Mouse (Mus musculus) embryo, embryonic 11.5 days (tissue): ENCODE results near the gene Cd300ld3.

Source experiments
- DNase-seq: peaks from one replicate; pipeline ENCODE4 v3.0.0-alpha.2; 2012; ENCODE audit warnings: low read depth, low spot score

Cd300ld3 gene

DNA sequence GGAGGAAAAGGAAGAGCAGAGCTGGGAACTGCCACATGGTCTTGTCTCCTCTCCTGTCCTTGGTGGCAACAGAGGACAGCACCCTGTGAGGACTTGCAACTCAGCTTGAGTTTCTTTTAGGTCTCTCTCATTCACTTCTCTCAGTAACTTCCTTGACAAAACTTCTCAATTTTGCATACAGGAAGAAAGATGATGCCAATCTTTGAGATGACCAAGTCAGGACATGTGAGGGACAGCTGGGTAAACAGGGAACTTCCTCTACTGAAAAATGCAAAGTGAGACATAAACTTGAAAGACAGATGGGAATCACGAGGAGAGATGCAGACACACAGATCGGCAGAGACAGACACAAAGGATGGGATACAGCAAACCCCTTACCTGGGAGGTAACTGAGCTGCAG lies at the start of gene Cd300ld3:
TSS of gene Cd300ld3 (minus strand) at position 151 of the 400 bp plus-strand sequence.
- DNase-seq, result no peak

GRCm38 (mm10) chr11:115092140-115092539 lies 43.9 kb upstream of the Cd300ld3 start:
- no peak for DNase-seq

DNA sequence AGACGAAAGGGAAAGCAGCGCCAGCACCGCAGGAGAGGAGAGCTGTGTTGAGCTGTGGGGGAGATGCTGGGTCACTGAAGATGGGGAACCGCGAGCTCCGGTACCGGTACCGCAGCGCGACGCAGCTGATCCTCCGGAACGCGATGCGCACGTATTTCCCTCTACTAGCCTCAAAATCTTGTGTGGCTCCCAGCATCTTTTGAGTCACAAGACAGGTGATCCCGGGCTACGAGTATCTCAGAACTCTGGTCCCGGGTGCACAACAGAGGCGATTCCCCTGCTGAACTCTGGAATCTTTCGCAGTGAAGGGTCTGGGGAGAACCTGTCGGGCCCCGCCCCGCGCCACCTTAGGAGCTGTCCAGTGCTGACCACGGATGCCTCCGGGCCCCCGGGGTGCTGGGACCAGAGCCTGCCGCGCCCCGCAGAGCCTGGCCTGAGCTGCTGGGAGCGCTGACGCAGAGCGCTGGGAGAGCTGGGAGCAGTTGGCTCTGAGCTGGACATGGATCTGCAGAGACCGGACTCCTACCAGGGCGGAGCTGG lies 43.2 kb upstream of the Cd300ld3 start, which contains the start of gene Rab37:
TSS of gene Rab37 (plus strand) at position 70 of the 540 bp plus-strand sequence.
- DNase-seq, result no peak

GRCm38 (mm10) chr11:115089853-115090252 lies 41.6 kb upstream of the Cd300ld3 start:
- DNase-seq, result no peak

- DNase-seq, result no peak
These were observed 38.0 kb upstream of the Cd300ld3 start for GRCm38 (mm10) chr11:115086213-115086612.

GRCm38 (mm10) chr11:115085064-115085463 lies 36.9 kb upstream of the Cd300ld3 start:
- no peak for DNase-seq

- DNase-seq, result no peak
These were observed 36.4 kb upstream of the Cd300ld3 start for GRCm38 (mm10) chr11:115084595-115084994.

GRCm38 (mm10) chr11:115083376-115084139 lies 35.3 kb upstream of the Cd300ld3 start:
- DNase-seq, result peak; percentile 76

- DNase-seq, result no peak
These were observed 34.0 kb upstream of the Cd300ld3 start for GRCm38 (mm10) chr11:115082196-115082595.

DNA sequence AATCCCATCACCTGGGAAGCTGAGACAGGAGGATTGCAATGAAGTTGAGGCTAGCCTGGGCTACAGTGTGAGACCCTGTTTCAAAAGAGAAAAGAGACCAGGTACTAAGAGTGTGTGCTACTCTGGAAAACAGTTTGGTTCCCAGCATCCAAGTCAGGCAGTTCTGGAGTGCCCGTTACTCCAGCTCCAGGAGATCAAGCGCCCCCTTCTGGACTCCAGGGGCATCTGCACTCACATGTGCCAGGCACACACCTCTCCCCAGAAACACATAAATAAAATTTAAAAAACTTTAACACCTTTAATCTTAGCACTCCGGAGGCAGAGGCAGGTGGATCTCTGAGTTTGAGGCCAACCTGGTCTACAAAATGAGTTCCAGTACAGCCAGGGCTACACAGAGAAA lies 33.2 kb upstream of the Cd300ld3 start:
- DNase-seq, result no peak

DNA sequence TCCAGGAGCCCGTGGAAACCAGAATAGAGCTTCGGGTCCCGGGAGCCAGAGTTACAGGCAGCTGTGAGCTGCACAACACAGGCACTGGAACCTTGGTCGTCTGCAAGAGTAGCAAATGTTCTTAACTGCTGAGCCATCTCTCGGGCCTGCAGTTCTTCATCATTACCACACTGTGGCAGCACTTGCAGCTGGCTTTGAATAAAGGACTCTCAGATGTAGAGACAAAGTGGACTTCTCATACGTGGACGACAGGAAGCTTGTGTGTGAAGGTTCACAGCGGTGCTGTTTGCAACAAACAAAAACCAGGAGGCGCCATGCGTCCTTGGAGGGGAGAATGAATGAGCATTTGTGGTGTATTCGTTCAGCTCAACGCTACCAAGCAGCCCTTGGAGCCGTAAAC lies 32.7 kb upstream of the Cd300ld3 start:
- DNase-seq, result peak; percentile 61

DNA sequence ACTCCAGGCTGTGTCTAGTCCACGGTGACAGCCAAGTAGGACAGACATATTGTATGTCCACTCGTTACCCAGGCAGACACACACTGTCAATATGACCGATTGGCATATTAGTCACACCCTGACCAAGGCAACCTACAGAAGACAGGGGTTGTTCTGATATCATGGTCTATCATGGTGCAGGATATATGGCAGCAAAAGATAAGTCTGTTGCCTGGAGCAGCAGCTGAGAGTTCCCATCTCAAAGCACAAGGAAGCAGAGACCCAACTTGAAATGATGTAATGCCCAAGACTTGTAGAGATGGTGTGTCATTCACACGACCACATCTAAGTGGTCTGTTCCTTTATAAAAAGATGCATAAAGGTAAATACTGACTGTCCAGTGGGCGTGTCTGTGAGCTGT lies 30.5 kb upstream of the Cd300ld3 start:
- DNase-seq, result no peak

DNA sequence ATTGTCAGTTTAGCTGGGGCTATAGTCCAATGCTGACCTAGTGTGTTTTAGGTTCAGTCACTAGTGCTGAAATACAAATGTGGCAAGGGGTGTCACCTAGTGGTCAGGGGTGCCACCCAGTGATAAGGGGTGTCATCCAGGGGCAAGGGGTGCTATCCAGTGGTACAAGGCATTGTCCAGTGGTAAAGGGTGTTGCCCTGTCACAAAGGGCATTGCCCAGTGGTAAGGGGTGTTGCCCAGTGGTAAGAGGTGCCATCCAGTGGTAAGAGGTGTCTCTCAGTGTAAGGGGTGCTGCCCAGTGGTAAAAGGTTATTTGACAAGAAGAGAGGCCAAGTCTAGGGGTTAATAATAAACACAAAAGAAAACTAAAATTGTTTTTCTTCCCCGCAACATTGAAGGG lies 29.2 kb upstream of the Cd300ld3 start:
- DNase-seq, result no peak

GRCm38 (mm10) chr11:115075859-115076258 lies 27.6 kb upstream of the Cd300ld3 start:
- DNase-seq, result no peak

GRCm38 (mm10) chr11:115075407-115075806 lies 27.2 kb upstream of the Cd300ld3 start:
- no peak for DNase-seq

DNA sequence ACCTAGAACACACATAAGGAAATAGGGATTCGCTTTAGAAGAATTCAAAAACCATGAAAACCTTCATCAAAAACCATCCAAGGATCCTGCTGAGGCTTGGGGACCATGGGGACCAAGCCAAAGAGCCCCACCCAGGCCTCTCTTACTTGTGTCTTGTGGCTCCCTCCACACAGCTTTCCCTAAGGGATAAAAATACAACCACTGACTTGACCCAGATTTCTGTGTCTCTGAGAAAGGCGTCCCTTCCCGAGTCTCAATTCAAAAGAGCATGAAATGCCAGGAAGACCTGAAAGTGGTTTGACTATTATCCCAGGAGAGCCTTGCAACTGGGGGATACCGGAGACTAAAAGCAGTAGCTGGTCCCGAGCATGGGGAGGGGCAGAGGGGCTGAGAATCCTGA lies 24.8 kb upstream of the Cd300ld3 start:
- DNase-seq, result no peak

DNA sequence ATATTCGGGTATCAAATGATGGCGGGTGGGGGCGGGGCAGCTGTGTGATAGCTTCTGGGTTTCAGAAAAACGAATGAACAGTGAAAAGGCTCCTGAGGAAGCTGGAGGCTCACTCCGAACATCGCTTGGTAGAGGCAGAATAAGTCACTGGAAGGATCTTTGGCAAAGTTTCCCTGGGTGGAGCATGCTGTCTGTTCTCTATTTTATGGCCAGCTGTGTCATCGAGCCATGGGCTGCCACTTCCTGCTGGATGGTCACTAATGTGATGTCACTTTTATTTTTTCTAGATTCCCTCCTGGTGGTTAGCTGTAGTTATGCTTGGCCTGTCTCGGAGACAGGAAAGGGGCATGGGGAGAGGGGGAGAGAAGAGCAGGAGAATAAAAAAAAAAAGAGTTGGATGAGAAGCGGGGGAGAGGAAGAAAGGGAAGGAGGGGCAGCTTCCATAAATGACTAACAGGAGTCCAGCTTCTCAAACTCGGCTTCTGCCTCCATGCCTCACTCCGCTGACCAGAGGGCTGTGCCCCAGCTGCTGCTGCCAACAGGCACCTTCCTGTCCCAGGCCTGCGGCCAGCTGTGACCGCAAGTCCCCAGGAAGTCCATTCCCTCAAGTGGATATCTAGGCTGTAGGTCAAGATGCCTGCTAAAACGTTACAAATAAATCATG lies 23.6 kb upstream of the Cd300ld3 start:
- DNase-seq, result peak; percentile 24

DNA sequence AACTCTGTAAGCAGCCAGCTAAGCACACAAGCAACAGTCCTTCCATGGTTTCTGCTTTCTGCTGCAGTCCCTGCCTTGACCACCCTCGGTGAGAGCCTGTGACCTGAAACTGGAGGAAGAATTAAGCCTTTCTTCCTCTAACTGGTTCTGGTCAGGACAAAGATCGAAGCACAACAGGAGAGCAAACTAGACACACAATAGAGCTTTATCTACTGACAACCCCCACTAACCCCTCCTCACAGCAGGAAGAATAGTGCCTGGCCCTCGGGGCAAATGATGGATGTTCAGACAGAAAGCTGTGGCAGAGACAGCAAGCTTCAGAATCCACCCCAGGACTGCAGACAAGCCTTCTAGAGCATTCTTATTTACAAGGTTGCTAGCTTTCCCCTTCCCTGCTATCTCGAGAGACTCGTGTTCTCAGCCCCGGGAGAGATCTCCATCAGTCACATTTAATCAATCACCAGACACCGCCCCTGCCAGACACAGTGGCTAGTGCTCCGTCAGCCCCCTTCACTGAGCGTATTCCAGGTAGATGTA lies 22.9 kb upstream of the Cd300ld3 start:
- DNase-seq, result peak; percentile 17

GRCm38 (mm10) chr11:115066768-115067167 lies 18.6 kb upstream of the Cd300ld3 start:
- DNase-seq, result no peak

DNA sequence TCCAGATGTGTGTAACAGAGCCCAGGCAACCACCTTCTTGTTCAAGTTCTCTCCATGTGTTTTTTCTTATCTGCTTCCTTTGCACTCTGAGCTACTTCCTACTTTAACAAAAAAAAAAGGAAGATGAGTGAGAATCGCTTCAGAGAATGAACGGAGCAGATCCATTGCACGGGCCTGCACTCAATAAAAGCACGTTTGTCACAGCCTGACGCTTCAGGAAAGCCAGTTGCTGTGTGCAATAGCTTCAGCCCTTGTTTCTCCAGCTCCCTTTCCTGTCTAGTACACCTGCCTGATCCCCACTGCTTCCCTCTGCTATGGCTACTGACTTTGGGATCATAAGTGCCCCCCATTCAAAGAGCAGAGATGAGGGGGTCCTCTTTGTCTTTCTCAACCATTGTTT lies 13.9 kb upstream of the Cd300ld3 start, which contains the start of gene Cd300e:
TSS of gene Cd300e (minus strand) at position 101 of the 400 bp plus-strand sequence.
- DNase-seq, result no peak

DNA sequence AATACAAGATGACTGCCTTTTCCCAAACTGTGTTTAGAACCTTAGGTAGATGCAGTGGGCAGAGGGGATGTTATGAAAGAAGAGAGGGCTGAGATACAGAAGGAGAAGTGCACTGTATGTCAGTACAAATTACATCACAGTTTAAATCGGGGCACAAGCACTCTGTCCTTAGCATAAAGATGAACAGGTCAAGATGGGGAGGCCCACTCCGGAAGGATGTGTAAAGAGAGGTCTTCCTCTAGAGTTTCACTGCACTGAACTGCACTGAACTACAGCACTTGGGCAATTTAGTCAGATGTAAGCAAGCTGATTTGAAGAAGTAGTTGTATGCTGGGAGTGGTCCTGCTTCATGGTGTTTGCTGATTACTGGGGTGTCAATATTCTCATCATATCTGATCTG lies 11.6 kb upstream of the Cd300ld3 start:
- no peak for DNase-seq

DNA sequence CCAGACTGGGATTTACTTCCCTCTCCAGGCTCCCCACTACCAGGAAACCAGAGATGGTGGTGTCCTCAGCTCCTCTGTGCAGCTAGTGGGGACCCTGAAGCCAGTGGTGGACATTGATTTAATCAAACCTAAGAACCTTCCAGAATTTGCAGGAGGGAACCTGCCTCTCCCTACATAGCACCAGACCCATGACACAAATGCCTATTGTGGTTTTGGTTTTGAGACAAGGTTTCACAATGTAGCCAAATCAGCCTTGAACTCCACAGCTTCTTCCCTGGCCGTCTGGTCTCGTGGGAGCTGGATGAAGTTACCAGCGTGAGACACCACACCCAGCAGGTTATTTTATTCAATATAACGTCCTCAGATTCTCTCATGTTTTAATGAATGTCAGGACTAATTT lies 10.5 kb upstream of the Cd300ld3 start:
- no peak for DNase-seq
